Mouse (Mus musculus): ENCODE data around the gene Rbfox2.

DNA sequence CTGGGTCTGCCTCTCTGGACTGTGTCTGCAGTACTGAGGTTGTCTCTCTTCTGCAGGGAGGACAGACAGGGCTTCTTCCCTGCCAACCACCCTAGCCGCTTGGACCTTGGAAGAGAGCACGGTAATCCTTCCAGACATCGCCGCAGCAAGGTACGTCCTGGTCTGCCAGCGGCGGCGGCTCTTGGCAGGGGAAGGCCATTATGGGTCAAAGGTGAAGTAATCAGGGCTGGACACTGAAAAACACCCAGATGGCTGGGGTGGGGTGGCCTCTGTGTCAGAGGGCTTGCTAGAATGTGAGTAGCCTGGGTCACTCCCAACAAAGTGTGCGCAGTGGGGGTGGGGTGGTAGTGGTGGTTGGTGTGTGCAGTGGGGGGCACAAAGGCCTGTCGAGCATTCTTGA, 261.2 kb downstream of the Rbfox2 start:
- TF ChIP-seq CTCF (IDR thresholded peaks at IDR 0.05; ENCODE audit: low read depth, low read length) = no peak
- no peak for TF ChIP-seq POLR2A (IDR thresholded peaks at IDR 0.05; ENCODE audit: insufficient read depth, low read length)
